Comparison of ENCODE assay signal across 8 mouse cellular contexts in genomic region chr13:38036343-38037043, GRCm38 (mm10). TPM values are rescaled to one million over a fixed set of nuclear protein-coding genes. Genes with fewer than 3 reads are reported as not detected.
DNase-seq lines count a peak whose midpoint lies in the region; ATAC-seq and TF ChIP-seq lines count a peak whose summit lies in the region.

Gene Riok1 (plus strand): TSS chr13:38036995.

- H3K9ac ChIP-seq in lung, embryonic 16.5 days (ENCODE audit: low read length) = peak within 1 kb of the TSS; percentile 93
- peak within 1 kb of the TSS; percentile 87 for H3K9ac ChIP-seq in stomach, embryonic 14.5 days (replicated peaks; ENCODE audit: low read depth, low read length)

- peaks cover 23% of the 10 kb centered on the region for H3K36me3 ChIP-seq in E14TG2a.4 (ENCODE audit: insufficient read depth, low read length)
- peaks cover 14% of the 10 kb centered on the region for H3K36me3 ChIP-seq in lung, embryonic 16.5 days (ENCODE audit: control insufficient read depth, insufficient read depth, low read length)
- peaks cover 12% of the 10 kb centered on the region for H3K36me3 ChIP-seq in stomach, embryonic 14.5 days (ENCODE audit: control insufficient read depth, insufficient read depth, low read length)

- H3K27ac ChIP-seq in lung, embryonic 16.5 days (ENCODE audit: low read length) = peak within 1 kb of the TSS; percentile 78
- H3K27ac ChIP-seq in stomach, embryonic 14.5 days (ENCODE audit: low read length) = peak within 1 kb of the TSS; percentile 68; the same call in 1 of the 2 replicates

- peak; percentile 92 for ATAC-seq in frontal cortex, adult (ENCODE audit: low TSS enrichment)
- ATAC-seq in granulocyte monocyte progenitor cell, adult 5-6 weeks (replicated peaks; ENCODE audit: poor library complexity, severe bottlenecking) = no peak; the same call in 1 of the 2 replicates
- ATAC-seq in lung, embryonic 16.5 days (ENCODE audit: low read depth) = peak; percentile 79
- no peak for ATAC-seq in stomach, embryonic 14.5 days (ENCODE audit: insufficient number of reproducible peaks, insufficient read depth, low FRiP score, low read depth)

- 9% methylated on average over 37 of the region's 37 CpGs for WGBS in lung, embryonic 16.5 days
- WGBS in stomach, embryonic 14.5 days = 12% methylated on average over 37 of the region's 37 CpGs

- H3K4me3 ChIP-seq in E14TG2a.4 (replicated peaks; ENCODE audit: low read length) = peak within 1 kb of the TSS; percentile 96
- peak within 1 kb of the TSS; percentile 95 for H3K4me3 ChIP-seq in lung, embryonic 16.5 days (ENCODE audit: low read length)
- peak within 1 kb of the TSS; percentile 85 for H3K4me3 ChIP-seq in stomach, embryonic 14.5 days (ENCODE audit: low read depth, low read length)

- H3K27me3 ChIP-seq in E14TG2a.4 (ENCODE audit: insufficient read depth, low read length) = no peaks in the 10 kb centered on the region
- H3K27me3 ChIP-seq in lung, embryonic 16.5 days (ENCODE audit: control insufficient read depth, insufficient read depth, low read depth, low read length) = no peaks in the 10 kb centered on the region
- no peaks in the 10 kb centered on the region for H3K27me3 ChIP-seq in stomach, embryonic 14.5 days (ENCODE audit: control insufficient read depth, insufficient read depth, low read length)

- DNase-seq in frontal cortex, postnatal 25 days (ENCODE audit: low spot score in 2 of 2) = no peak
- DNase-seq in cerebellum, adult 18-20 months = peak; percentile 2 to 24
- peak; percentile 16 for DNase-seq in kidney, postnatal 10 days

- H3K4me2 ChIP-seq in lung, embryonic 16.5 days (ENCODE audit: low read depth, low read length) = peak within 1 kb of the TSS; percentile 84
- peak within 1 kb of the TSS; percentile 95 for H3K4me2 ChIP-seq in stomach, embryonic 14.5 days (replicated peaks; ENCODE audit: low read depth, low read length)

- no peaks in the 10 kb centered on the region for H3K9me3 ChIP-seq in E14TG2a.4 (ENCODE audit: low read length)
- H3K9me3 ChIP-seq in lung, embryonic 16.5 days (ENCODE audit: control insufficient read depth, low read length) = no peaks in the 10 kb centered on the region
- no peaks in the 10 kb centered on the region for H3K9me3 ChIP-seq in stomach, embryonic 14.5 days (ENCODE audit: control insufficient read depth, low read depth, low read length)

- TF ChIP-seq CTCF in E14TG2a.4 (conservative IDR thresholded peaks at IDR 0.05; ENCODE audit: low read length) = no peak

- peaks cover 16% of the 10 kb centered on the region for H3K4me1 ChIP-seq in E14TG2a.4 (replicated peaks; ENCODE audit: low read depth, low read length)
- peaks cover 20% of the 10 kb centered on the region for H3K4me1 ChIP-seq in lung, embryonic 16.5 days (replicated peaks; ENCODE audit: control insufficient read depth, insufficient read depth, low read length)
- H3K4me1 ChIP-seq in stomach, embryonic 14.5 days (ENCODE audit: control insufficient read depth, insufficient read depth, low read length) = peaks cover 10% of the 10 kb centered on the region; the same call in 1 of the 2 replicates

RNA-seq across cellular contexts. Expression of gene Riok1, which starts in this region (rescaled TPM):
- 41.5 and 43.2 TPM in 2 replicates for total RNA-seq in granulocyte monocyte progenitor cell, adult 5-6 weeks (2014; fragmentation: Nextera tagmentation)
- total RNA-seq in granulocyte monocyte progenitor cell, adult 5-6 weeks (2017) = 88.8 and 97.5 TPM in 2 replicates
- 55.2 and 56.0 TPM in 2 replicates for polyA plus RNA-seq in lung, embryonic 16.5 days (2015; fragmentation: Nextera tagmentation; extraction: Ambion mirVana)
- polyA plus RNA-seq in stomach, embryonic 14.5 days (2014; fragmentation: Nextera tagmentation; extraction: Ambion mirVana) = 53.5 and 55.4 TPM in 2 replicates

Comparison
In these comparisons a context has a peak if more than half of its experiments do, and no peak if none do; other contexts are left out.
1. ATAC-seq: peak in frontal cortex, adult (single experiment) and lung, embryonic 16.5 days (single experiment); none in granulocyte monocyte progenitor cell, adult 5-6 weeks (single experiment) and stomach, embryonic 14.5 days (single experiment).
2. DNase-seq: peak in cerebellum, adult 18-20 months (2 of 2) and kidney, postnatal 10 days (single experiment); none in frontal cortex, postnatal 25 days (0 of 2).
3. Peak in every context shown above with its lines, with median percentiles within 50 percentile points of each other: H3K4me3 ChIP-seq.